Comparison of ENCODE assay signal across 8 mouse cellular contexts in the genomic region with DNA sequence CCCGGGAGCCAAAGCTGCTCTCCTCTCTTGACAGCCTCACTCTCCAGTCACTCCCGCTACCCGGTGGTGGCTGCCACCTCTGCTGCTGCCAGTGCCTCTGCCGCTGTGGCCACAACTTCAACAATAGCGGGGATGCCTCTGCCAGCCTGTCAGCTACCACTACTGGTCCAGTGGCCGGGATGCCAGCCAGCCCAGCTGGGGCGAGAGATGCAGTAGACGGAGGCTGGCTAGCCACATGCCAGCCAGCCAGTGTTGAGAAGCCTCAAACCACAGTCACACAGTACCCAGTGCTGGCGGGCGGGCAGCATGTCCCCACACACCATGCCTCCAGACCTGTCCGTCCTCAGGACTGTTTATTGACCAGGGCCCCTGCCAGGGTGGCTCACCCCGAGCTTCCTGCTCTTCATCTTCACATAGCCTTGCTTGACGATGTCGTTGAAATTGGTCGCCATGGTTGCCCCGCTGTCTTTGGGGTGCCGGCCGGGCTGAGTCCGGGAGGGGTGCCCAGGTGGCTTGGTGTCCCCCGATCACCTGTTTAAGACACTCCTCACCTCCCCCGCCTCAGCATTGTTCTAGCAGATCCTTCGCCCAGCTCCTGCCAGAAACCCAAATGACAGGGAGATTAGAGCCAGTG. TPM values are rescaled to one million over a fixed set of nuclear protein-coding genes. Genes with fewer than 3 reads are reported as not detected.
DNase-seq lines count a peak whose midpoint lies in the region; ATAC-seq and TF ChIP-seq lines count a peak whose summit lies in the region.

No protein-coding gene starts in this region.

- TF ChIP-seq EP300 in stomach, postnatal 0 days (optimal IDR thresholded peaks at IDR 0.05) = no peak

- no peak for TF ChIP-seq CTCF in stomach, postnatal 0 days (IDR thresholded peaks at IDR 0.05; ENCODE audit: low read depth)

- peak overlapping the region; percentile 50 for H3K9ac ChIP-seq in embryonic facial prominence, embryonic 12.5 days
- H3K9ac ChIP-seq in hindbrain, embryonic 11.5 days (ENCODE audit: low read depth, low read length) = peak overlapping the region; percentile 46; the same call in 1 of the 2 replicates
- peak overlapping the region; percentile 64 for H3K9ac ChIP-seq in midbrain, embryonic 12.5 days (replicated peaks)
- peak overlapping the region; percentile 61 for H3K9ac ChIP-seq in stomach, postnatal 0 days (ENCODE audit: low read length)

- H3K4me1 ChIP-seq in embryonic facial prominence, embryonic 12.5 days = peaks cover 41% of the 10 kb centered on the region
- peaks cover 8% of the 10 kb centered on the region for H3K4me1 ChIP-seq in hindbrain, embryonic 11.5 days (replicated peaks; ENCODE audit: control insufficient read depth, insufficient read depth, low read length)
- H3K4me1 ChIP-seq in limb, embryonic 10.5 days = peaks cover 70% of the 10 kb centered on the region
- H3K4me1 ChIP-seq in midbrain, embryonic 12.5 days = peaks cover 62% of the 10 kb centered on the region
- H3K4me1 ChIP-seq in stomach, postnatal 0 days (replicated peaks; ENCODE audit: control insufficient read depth, insufficient read depth) = peaks cover 15% of the 10 kb centered on the region

- H3K27ac ChIP-seq in embryonic facial prominence, embryonic 12.5 days = no peak overlapping the region
- H3K27ac ChIP-seq in hindbrain, embryonic 11.5 days (ENCODE audit: low read depth, low read length) = no peak overlapping the region
- peak overlapping the region; percentile 84 for H3K27ac ChIP-seq in limb, embryonic 10.5 days
- 0 out of 2 replicates have a peak overlapping the region, but pooled peaks have one; percentile 42 for H3K27ac ChIP-seq in midbrain, embryonic 12.5 days (replicated peaks)
- peak overlapping the region; percentile 74 for H3K27ac ChIP-seq in stomach, postnatal 0 days (replicated peaks)

- H3K27me3 ChIP-seq in embryonic facial prominence, embryonic 12.5 days = peaks cover 20% of the 10 kb centered on the region
- peaks cover 15% of the 10 kb centered on the region for H3K27me3 ChIP-seq in hindbrain, embryonic 11.5 days (ENCODE audit: control insufficient read depth, insufficient read depth, low read length)
- H3K27me3 ChIP-seq in limb, embryonic 10.5 days (ENCODE audit: low read depth, poor library complexity, severe bottlenecking) = peaks cover 18% of the 10 kb centered on the region; the same call in 1 of the 2 replicates
- H3K27me3 ChIP-seq in midbrain, embryonic 12.5 days = peaks cover 61% of the 10 kb centered on the region
- no peaks in the 10 kb centered on the region for H3K27me3 ChIP-seq in stomach, postnatal 0 days (ENCODE audit: control insufficient read depth, insufficient read depth, low read length)

- H3K36me3 ChIP-seq in embryonic facial prominence, embryonic 12.5 days = peaks cover 15% of the 10 kb centered on the region
- H3K36me3 ChIP-seq in hindbrain, embryonic 11.5 days (ENCODE audit: control insufficient read depth, insufficient read depth, low read length) = no peaks in the 10 kb centered on the region
- peaks cover 43% of the 10 kb centered on the region for H3K36me3 ChIP-seq in limb, embryonic 10.5 days
- peaks cover 10% of the 10 kb centered on the region for H3K36me3 ChIP-seq in midbrain, embryonic 12.5 days
- peaks cover 3% of the 10 kb centered on the region; the same call in 1 of the 2 replicates for H3K36me3 ChIP-seq in stomach, postnatal 0 days (ENCODE audit: control insufficient read depth, insufficient read depth, low read length)

- peak overlapping the region; percentile 89 for H3K4me2 ChIP-seq in embryonic facial prominence, embryonic 12.5 days (replicated peaks)
- H3K4me2 ChIP-seq in hindbrain, embryonic 11.5 days (replicated peaks; ENCODE audit: low read depth, low read length) = peak overlapping the region; percentile 51
- peak overlapping the region; percentile 66 for H3K4me2 ChIP-seq in midbrain, embryonic 12.5 days (replicated peaks)
- peak overlapping the region; percentile 85 for H3K4me2 ChIP-seq in stomach, postnatal 0 days (replicated peaks; ENCODE audit: low read depth)

- 5% methylated on average over 22 of the region's 22 CpGs for WGBS in embryonic facial prominence, embryonic 12.5 days
- WGBS in hindbrain, embryonic 11.5 days = 2% methylated on average over 22 of the region's 22 CpGs
- WGBS in limb, embryonic 10.5 days = 19% methylated on average over 22 of the region's 22 CpGs
- 2% methylated on average over 20 of the region's 22 CpGs for WGBS in midbrain, embryonic 12.5 days
- 5% methylated on average over 22 of the region's 22 CpGs for WGBS in stomach, postnatal 0 days

- H3K4me3 ChIP-seq in embryonic facial prominence, embryonic 12.5 days = peak overlapping the region; percentile 45
- peak overlapping the region; percentile 33 for H3K4me3 ChIP-seq in hindbrain, embryonic 11.5 days (ENCODE audit: low read depth, low read length)
- peak overlapping the region; percentile 53 for H3K4me3 ChIP-seq in limb, embryonic 10.5 days
- H3K4me3 ChIP-seq in midbrain, embryonic 12.5 days = peak overlapping the region; percentile 51
- peak overlapping the region; percentile 43 for H3K4me3 ChIP-seq in stomach, postnatal 0 days (ENCODE audit: low read depth, low read length)

- peak; percentile 16 for DNase-seq in ovary, postnatal 10 days (ENCODE audit: low spot score)
- DNase-seq in ovary, postnatal 14 days (ENCODE audit: low spot score) = no peak
- no peak for DNase-seq in hindbrain, embryonic 11.5 days (ENCODE audit: low spot score)
- DNase-seq in limb, embryonic 10.5 days (ENCODE audit: low spot score) = no peak
- peak; percentile 40 for DNase-seq in stomach, postnatal 0 days (ENCODE audit: low spot score)
- no peak for DNase-seq in adrenal gland, postnatal 36 days

- ATAC-seq in embryonic facial prominence, embryonic 12.5 days (ENCODE audit: insufficient number of reproducible peaks, insufficient read depth, low FRiP score, low TSS enrichment) = 0 out of 2 replicates have a peak, but pooled peaks have one; percentile 9
- ATAC-seq in hindbrain, embryonic 11.5 days (ENCODE audit: low FRiP score) = peak; percentile 31; the same call in 1 of the 2 replicates
- peak; percentile 28; the same call in 1 of the 2 replicates for ATAC-seq in midbrain, embryonic 12.5 days (ENCODE audit: low FRiP score, low read depth)
- no peak for ATAC-seq in stomach, postnatal 0 days (ENCODE audit: low FRiP score, low TSS enrichment)

- no peaks in the 10 kb centered on the region for H3K9me3 ChIP-seq in embryonic facial prominence, embryonic 12.5 days
- H3K9me3 ChIP-seq in hindbrain, embryonic 11.5 days (ENCODE audit: control insufficient read depth, low read length) = no peaks in the 10 kb centered on the region
- H3K9me3 ChIP-seq in limb, embryonic 10.5 days (replicated peaks) = no peaks in the 10 kb centered on the region
- no peaks in the 10 kb centered on the region for H3K9me3 ChIP-seq in midbrain, embryonic 12.5 days
- no peaks in the 10 kb centered on the region for H3K9me3 ChIP-seq in stomach, postnatal 0 days (ENCODE audit: control insufficient read depth, low read length)

RNA-seq across cellular contexts. Expression of gene Dok4, which starts 5.5 kb away (rescaled TPM):
- 23.0 and 25.1 TPM in 2 replicates for polyA plus RNA-seq in embryonic facial prominence, embryonic 12.5 days (2016; fragmentation: Nextera tagmentation; extraction: Ambion mirVana)
- polyA plus RNA-seq in hindbrain, embryonic 11.5 days (2014; fragmentation: Nextera tagmentation; extraction: Ambion mirVana) = 13.5 and 14.7 TPM in 2 replicates
- polyA plus RNA-seq in limb, embryonic 10.5 days (2016; fragmentation: Nextera tagmentation; extraction: Ambion mirVana) = 23.4 and 33.1 TPM in 2 replicates
- polyA plus RNA-seq in midbrain, embryonic 12.5 days (2016; fragmentation: Nextera tagmentation; extraction: Ambion mirVana) = 24.8 and 26.6 TPM in 2 replicates
- 19.3 and 20.5 TPM in 2 replicates for polyA plus RNA-seq in stomach, postnatal 0 days (2015; fragmentation: Nextera tagmentation; extraction: Ambion mirVana)
- 10 to 100 TPM; 10.5 to 10.9 TPM for total RNA-seq in adrenal gland, postnatal 36 days (2021)

RNA-seq across cellular contexts. Expression of gene Polr2c, which starts 13.3 kb away (rescaled TPM):
- 145 and 154 TPM in 2 replicates for polyA plus RNA-seq in embryonic facial prominence, embryonic 12.5 days (2016; fragmentation: Nextera tagmentation; extraction: Ambion mirVana)
- polyA plus RNA-seq in hindbrain, embryonic 11.5 days (2014; fragmentation: Nextera tagmentation; extraction: Ambion mirVana) = 159 and 165 TPM in 2 replicates
- polyA plus RNA-seq in limb, embryonic 10.5 days (2016; fragmentation: Nextera tagmentation; extraction: Ambion mirVana) = 201 and 208 TPM in 2 replicates
- 136 and 140 TPM in 2 replicates for polyA plus RNA-seq in midbrain, embryonic 12.5 days (2016; fragmentation: Nextera tagmentation; extraction: Ambion mirVana)
- polyA plus RNA-seq in stomach, postnatal 0 days (2015; fragmentation: Nextera tagmentation; extraction: Ambion mirVana) = 70.4 and 72.7 TPM in 2 replicates
- total RNA-seq in adrenal gland, postnatal 36 days (2021) = 10 to 100 TPM; 65.7 to 70.6 TPM

RNA-seq across cellular contexts. Expression of gene Ciapin1, which starts 32.4 kb away (rescaled TPM):
- polyA plus RNA-seq in embryonic facial prominence, embryonic 12.5 days (2016; fragmentation: Nextera tagmentation; extraction: Ambion mirVana) = 141 and 144 TPM in 2 replicates
- polyA plus RNA-seq in hindbrain, embryonic 11.5 days (2014; fragmentation: Nextera tagmentation; extraction: Ambion mirVana) = 124 and 145 TPM in 2 replicates
- 195 and 198 TPM in 2 replicates for polyA plus RNA-seq in limb, embryonic 10.5 days (2016; fragmentation: Nextera tagmentation; extraction: Ambion mirVana)
- 182 and 192 TPM in 2 replicates for polyA plus RNA-seq in midbrain, embryonic 12.5 days (2016; fragmentation: Nextera tagmentation; extraction: Ambion mirVana)
- polyA plus RNA-seq in stomach, postnatal 0 days (2015; fragmentation: Nextera tagmentation; extraction: Ambion mirVana) = 58.8 and 61.7 TPM in 2 replicates
- 100 to 1,000 TPM in 1 of 2 experiments, 10 to 100 TPM in 1; 70.2 to 106 TPM for total RNA-seq in adrenal gland, postnatal 36 days (2021)

RNA-seq across cellular contexts. Expression of gene Coq9, which starts 32.5 kb away (rescaled TPM):
- polyA plus RNA-seq in embryonic facial prominence, embryonic 12.5 days (2016; fragmentation: Nextera tagmentation; extraction: Ambion mirVana) = 61.8 and 66.3 TPM in 2 replicates
- polyA plus RNA-seq in hindbrain, embryonic 11.5 days (2014; fragmentation: Nextera tagmentation; extraction: Ambion mirVana) = 52.3 and 55.0 TPM in 2 replicates
- polyA plus RNA-seq in limb, embryonic 10.5 days (2016; fragmentation: Nextera tagmentation; extraction: Ambion mirVana) = 51.2 and 65.5 TPM in 2 replicates
- 53.4 and 54.4 TPM in 2 replicates for polyA plus RNA-seq in midbrain, embryonic 12.5 days (2016; fragmentation: Nextera tagmentation; extraction: Ambion mirVana)
- polyA plus RNA-seq in stomach, postnatal 0 days (2015; fragmentation: Nextera tagmentation; extraction: Ambion mirVana) = 62.3 and 66.7 TPM in 2 replicates
- 100 to 1,000 TPM; 152 to 219 TPM for total RNA-seq in adrenal gland, postnatal 36 days (2021)

RNA-seq across cellular contexts. Expression of gene Ccdc102a, which starts 47.3 kb away (rescaled TPM):
- polyA plus RNA-seq in embryonic facial prominence, embryonic 12.5 days (2016; fragmentation: Nextera tagmentation; extraction: Ambion mirVana) = 51.5 and 51.9 TPM in 2 replicates
- 18.5 and 19.2 TPM in 2 replicates for polyA plus RNA-seq in hindbrain, embryonic 11.5 days (2014; fragmentation: Nextera tagmentation; extraction: Ambion mirVana)
- 27.0 and 32.3 TPM in 2 replicates for polyA plus RNA-seq in limb, embryonic 10.5 days (2016; fragmentation: Nextera tagmentation; extraction: Ambion mirVana)
- polyA plus RNA-seq in midbrain, embryonic 12.5 days (2016; fragmentation: Nextera tagmentation; extraction: Ambion mirVana) = 16.3 and 18.1 TPM in 2 replicates
- 12.0 and 12.7 TPM in 2 replicates for polyA plus RNA-seq in stomach, postnatal 0 days (2015; fragmentation: Nextera tagmentation; extraction: Ambion mirVana)
- 1 to 10 TPM; 7.6 to 8.6 TPM for total RNA-seq in adrenal gland, postnatal 36 days (2021)

Comparison
In these comparisons a context has a peak if more than half of its experiments do, and no peak if none do; other contexts are left out.
1. DNase-seq: peak in ovary, postnatal 10 days (single experiment) and stomach, postnatal 0 days (single experiment); none in ovary, postnatal 14 days (single experiment), hindbrain, embryonic 11.5 days (single experiment), limb, embryonic 10.5 days (single experiment) and adrenal gland, postnatal 36 days (0 of 2).
2. H3K27ac ChIP-seq: peak in limb, embryonic 10.5 days (single experiment), midbrain, embryonic 12.5 days (single experiment) and stomach, postnatal 0 days (single experiment); none in embryonic facial prominence, embryonic 12.5 days (single experiment) and hindbrain, embryonic 11.5 days (single experiment).
3. Peak in every context shown above with its lines, with median percentiles within 50 percentile points of each other: H3K4me2 ChIP-seq, H3K4me3 ChIP-seq and H3K9ac ChIP-seq.